Mouse (Mus musculus) bone marrow macrophage, adult 2 months (primary cell): ENCODE results near the gene Cdc42ep4.

ENCODE experiments used
- CTCF ChIP-seq: IDR thresholded peaks from 2 replicates; pipeline ENCODE4 v1.5.1; 2012; ENCODE audit warnings: low read depth, mild to moderate bottlenecking, low read length, moderate library complexity
- POLR2A ChIP-seq: IDR thresholded peaks from 2 replicates; pipeline ENCODE4 v1.6.1; 2012; ENCODE audit warnings: mild to moderate bottlenecking, low read depth, low read length, borderline replicate concordance

DNA sequence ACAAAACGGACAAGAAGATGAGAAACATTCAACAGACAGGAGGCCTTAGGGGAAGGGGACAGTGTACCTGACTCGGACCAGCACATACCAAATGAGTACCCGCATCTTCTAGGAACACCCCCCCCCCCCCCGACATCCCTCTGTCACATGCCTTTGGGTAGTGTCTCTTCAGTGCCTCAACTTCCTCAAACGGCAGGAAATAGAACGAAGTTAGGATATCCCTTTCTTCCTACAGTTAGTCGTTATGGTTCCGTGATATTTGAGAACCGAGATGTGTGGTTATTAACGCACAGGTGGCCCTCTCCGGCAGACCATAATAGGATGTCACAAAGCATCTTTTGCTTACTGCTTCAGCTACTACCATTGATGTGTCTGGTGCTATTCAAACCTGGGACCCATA is 35.3 kb upstream of the Cdc42ep4 start:
- no peak for TF ChIP-seq CTCF
- TF ChIP-seq POLR2A, result no peak
